Mouse (Mus musculus) kidney, embryonic 15.5 days (tissue): ENCODE data around the gene Sema6d. TPM values are rescaled to one million over a fixed set of nuclear protein-coding genes. Genes with fewer than 3 reads are reported as not detected.

Source experiments
- ATAC-seq: fragments of 200-750 bp; cut with Nextera tagmentation; replicated peaks from 2 replicates; pipeline ENCODE4 v1.8.0; 2017; ENCODE audit warnings: moderate TSS enrichment; ENCODE audit not compliant: low FRiP score
- H3K27ac ChIP-seq: fragments of 300-500 bp; sonication (generic); 2 replicates; pipeline ENCODE4 v1.5.1; 2015; ENCODE audit warnings: mild to moderate bottlenecking, inconsistent platforms
- H3K27me3 ChIP-seq: fragments of 300-500 bp; sonication (generic); 2 replicates; pipeline ENCODE4 v1.6.1; 2015; ENCODE audit warnings: inconsistent platforms
- H3K36me3 ChIP-seq: fragments of 300-500 bp; sonication (generic); 2 replicates; pipeline ENCODE4 v1.6.1; 2015; ENCODE audit warnings: inconsistent platforms
- H3K4me1 ChIP-seq: fragments of 300-500 bp; sonication (generic); 2 replicates; pipeline ENCODE4 v1.6.1; 2015; ENCODE audit warnings: inconsistent platforms
- H3K4me2 ChIP-seq: fragments of 300-500 bp; sonication (generic); 2 replicates; pipeline ENCODE4 v1.6.1; 2015; ENCODE audit warnings: moderate library complexity, mild to moderate bottlenecking, inconsistent platforms
- H3K4me3 ChIP-seq: fragments of 300-500 bp; sonication (generic); replicated peaks from 2 replicates; pipeline ENCODE4 v1.5.1; 2015; ENCODE audit warnings: mild to moderate bottlenecking, inconsistent platforms
- H3K9ac ChIP-seq: fragments of 300-500 bp; sonication (generic); 2 replicates; pipeline ENCODE4 v1.6.1; 2015; ENCODE audit warnings: mild to moderate bottlenecking, inconsistent platforms
- H3K9me3 ChIP-seq: fragments of 300-500 bp; sonication (generic); replicated peaks from 2 replicates; pipeline ENCODE4 v1.6.1; 2016; ENCODE audit warnings: inconsistent platforms
- WGBS: fragments of 180-500 bp; shearing (Covaris S2); methylation state at CpG from one replicate; pipeline ENCODE4 v1.1.7; 2015; ENCODE audit warnings: mixed read lengths; 5-methylcytosine and 5-hydroxymethylcytosine counted together
- polyA plus RNA-seq: library from polyadenylated mRNA; unstranded; fragments of >200 nt; fragmentation: Nextera tagmentation; extraction: Ambion mirVana; gene quantifications from 2 replicates; pipeline ENCODE4 v1.2.1, GENCODE M21; 2015

The Sema6d gene
- polyA plus RNA-seq, 1 experiment from 2014 or later = 9.5 TPM

DNA sequence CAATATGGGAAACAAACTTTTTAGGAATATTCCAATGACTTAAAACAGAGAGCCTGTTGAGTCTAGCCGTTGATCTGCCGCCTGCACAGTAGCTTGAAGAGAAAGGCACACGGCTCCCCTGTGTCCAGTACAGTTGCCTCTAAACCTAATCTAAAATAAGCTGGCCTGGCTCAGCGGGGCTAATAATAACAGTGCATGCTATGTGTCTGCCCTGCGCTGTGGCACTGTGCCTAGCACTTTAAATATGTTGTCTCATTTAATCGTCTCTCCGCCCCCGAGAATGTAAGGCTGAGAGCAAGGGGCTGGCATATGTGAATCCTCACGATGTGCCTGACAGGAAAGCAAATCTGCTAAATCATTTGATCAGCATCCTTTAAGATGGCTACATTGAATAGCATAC lies 527.7 kb downstream of the Sema6d start:
- H3K9me3 ChIP-seq = no peaks in the 10 kb centered on the region
- no peak overlapping the region for H3K4me3 ChIP-seq
- no peak for ATAC-seq
- H3K27ac ChIP-seq = no peak overlapping the region
- H3K36me3 ChIP-seq = no peaks in the 10 kb centered on the region
- peaks cover 51% of the 10 kb centered on the region for H3K4me1 ChIP-seq
- H3K27me3 ChIP-seq = no peaks in the 10 kb centered on the region
- no peak overlapping the region for H3K4me2 ChIP-seq
- no peak overlapping the region for H3K9ac ChIP-seq
- 52% methylated on average over 9 of the region's 9 CpGs for WGBS

DNA sequence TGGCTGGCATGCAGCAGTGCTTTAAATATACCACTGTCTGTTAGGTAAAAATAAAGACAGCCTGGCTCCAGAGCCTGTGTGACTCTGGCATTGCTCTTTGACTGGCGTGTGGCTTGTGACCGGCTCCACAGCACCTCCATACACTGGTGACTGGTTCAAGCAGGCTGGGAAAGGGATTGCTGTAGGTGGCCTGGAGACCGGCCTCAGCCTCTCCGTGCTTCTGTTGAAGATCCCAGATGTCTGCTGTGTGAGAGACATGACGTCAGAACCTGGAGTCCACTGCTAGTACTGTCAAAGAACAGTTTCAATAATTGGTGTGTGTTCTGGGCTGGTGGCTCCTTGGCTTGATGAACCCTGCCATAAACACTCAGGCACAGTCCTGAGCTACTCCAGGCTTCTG lies 528.3 kb downstream of the Sema6d start:
- no peak for ATAC-seq
- Histone ChIP-seq H3K4me3 (no peak overlapping the region), H3K27me3 (no peaks in the 10 kb centered on the region), H3K27ac (no peak overlapping the region), H3K9ac (no peak overlapping the region), H3K4me1 (peaks cover 44% of the 10 kb centered on the region), H3K36me3 (no peaks in the 10 kb centered on the region), H3K9me3 (no peaks in the 10 kb centered on the region), H3K4me2 (no peak overlapping the region)
- 70% methylated on average over 5 of the region's 5 CpGs for WGBS

DNA sequence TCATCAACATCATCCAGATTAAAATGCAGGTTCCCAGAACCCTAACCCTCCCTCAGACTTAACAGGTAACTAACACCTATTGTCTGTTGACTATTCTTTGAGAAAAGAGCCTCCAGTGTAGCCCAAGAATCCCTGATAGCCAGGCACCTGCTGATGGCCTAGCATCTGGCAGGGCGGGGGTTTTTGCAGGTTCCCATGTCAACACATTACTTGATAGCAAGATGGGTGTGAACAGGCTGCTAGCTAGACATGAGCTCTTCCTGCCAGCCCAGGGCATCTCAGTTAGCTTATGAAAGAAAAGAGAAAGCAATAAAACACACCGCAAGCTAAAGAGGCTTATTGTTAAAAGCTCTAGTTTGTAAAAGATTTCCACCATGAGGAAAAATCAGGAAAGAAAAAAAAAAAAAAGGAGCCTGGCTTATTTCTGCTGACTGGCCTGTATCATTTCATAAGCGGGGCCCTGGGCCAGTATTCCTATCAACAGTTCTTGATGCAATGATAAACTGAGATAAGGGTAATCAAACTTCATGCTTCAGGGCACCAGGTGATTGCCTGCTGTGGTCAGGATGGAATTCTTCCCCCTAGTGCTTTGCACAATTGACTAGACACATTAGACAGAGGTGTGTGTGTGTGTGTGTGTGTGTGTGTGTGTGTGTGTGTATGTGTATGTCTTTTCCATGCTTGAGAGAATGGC lies 528.9 kb downstream of the Sema6d start:
- 67% methylated on average over 3 of the region's 3 CpGs for WGBS
- H3K4me3 ChIP-seq = no peak overlapping the region
- peaks cover 42% of the 10 kb centered on the region for H3K4me1 ChIP-seq
- no peak overlapping the region for H3K4me2 ChIP-seq
- H3K27me3 ChIP-seq = no peaks in the 10 kb centered on the region
- H3K9me3 ChIP-seq = no peaks in the 10 kb centered on the region
- no peak overlapping the region for H3K9ac ChIP-seq
- 0 out of 2 replicates have a peak, but pooled peaks have one; percentile 23 for ATAC-seq
- no peaks in the 10 kb centered on the region for H3K36me3 ChIP-seq
- no peak overlapping the region for H3K27ac ChIP-seq

GRCm38 (mm10) chr2:124620470-124620869 lies 530.7 kb downstream of the Sema6d start:
- no peak for ATAC-seq
- Histone ChIP-seq H3K27ac (no peak overlapping the region), H3K36me3 (no peaks in the 10 kb centered on the region), H3K9ac (no peak overlapping the region), H3K4me1 (peaks cover 37% of the 10 kb centered on the region), H3K9me3 (no peaks in the 10 kb centered on the region), H3K4me3 (no peak overlapping the region), H3K4me2 (no peak overlapping the region), H3K27me3 (no peaks in the 10 kb centered on the region)
- 45% methylated on average over 6 of the region's 6 CpGs for WGBS

- H3K4me1 ChIP-seq = peaks cover 28% of the 10 kb centered on the region
- no peak overlapping the region for H3K4me3 ChIP-seq
- no peaks in the 10 kb centered on the region for H3K36me3 ChIP-seq
- ATAC-seq = no peak
- H3K27ac ChIP-seq = no peak overlapping the region
- H3K9ac ChIP-seq = no peak overlapping the region
- no peak overlapping the region for H3K4me2 ChIP-seq
- 71% methylated on average over 6 of the region's 6 CpGs for whole genome bisulfite sequencing
- no peaks in the 10 kb centered on the region for H3K27me3 ChIP-seq
- no peaks in the 10 kb centered on the region for H3K9me3 ChIP-seq
Observed at GRCm38 (mm10) chr2:124621972-124622621, 532.3 kb downstream of the Sema6d start.

DNA sequence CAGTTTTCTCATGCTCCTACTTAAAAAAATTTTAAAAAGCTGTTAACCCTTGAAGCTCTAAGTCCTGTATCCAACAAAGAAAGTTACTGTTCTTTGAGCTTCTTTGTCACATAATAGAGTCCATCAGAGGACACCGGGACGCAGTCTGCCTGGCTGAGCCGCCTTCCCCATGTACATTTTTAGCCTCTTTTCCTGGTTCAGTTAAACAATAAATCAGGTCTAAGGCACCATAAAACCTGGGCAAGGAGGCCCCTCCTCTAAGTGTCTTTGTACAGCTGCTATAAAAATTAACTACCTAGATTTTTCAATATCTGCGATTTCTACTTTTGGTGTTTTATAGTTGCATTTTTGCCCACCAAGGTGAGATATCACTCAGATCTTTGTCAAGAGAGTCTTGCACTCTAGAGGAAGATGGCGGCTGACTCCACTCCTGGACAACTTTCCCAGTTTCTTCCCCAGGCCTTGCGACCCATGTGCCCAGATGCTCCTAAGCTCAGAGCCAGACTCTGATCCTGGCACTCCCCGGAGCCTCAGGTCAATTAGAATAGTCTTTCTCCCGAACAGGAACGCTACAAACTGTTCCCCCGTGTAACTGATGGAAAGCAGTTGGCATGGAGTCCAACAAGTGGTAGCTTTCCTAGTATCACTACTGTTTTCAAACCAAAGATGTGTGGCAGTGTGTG lies 534.6 kb downstream of the Sema6d start:
- no peak overlapping the region for H3K4me2 ChIP-seq
- ATAC-seq = no peak
- H3K4me1 ChIP-seq = peaks cover 14% of the 10 kb centered on the region
- H3K9me3 ChIP-seq = no peaks in the 10 kb centered on the region
- 68% methylated on average over 10 of the region's 10 CpGs for WGBS
- H3K27ac ChIP-seq = no peak overlapping the region
- no peak overlapping the region for H3K9ac ChIP-seq
- H3K27me3 ChIP-seq = no peaks in the 10 kb centered on the region
- H3K36me3 ChIP-seq = no peaks in the 10 kb centered on the region
- H3K4me3 ChIP-seq = no peak overlapping the region

GRCm38 (mm10) chr2:124626425-124626824 lies 536.7 kb downstream of the Sema6d start:
- Histone ChIP-seq H3K27ac (no peak overlapping the region), H3K4me2 (no peak overlapping the region), H3K36me3 (no peaks in the 10 kb centered on the region), H3K9ac (no peak overlapping the region), H3K4me3 (no peak overlapping the region), H3K9me3 (no peaks in the 10 kb centered on the region), H3K4me1 (peaks cover 10% of the 10 kb centered on the region; the same call in 1 of the 2 replicates), H3K27me3 (no peaks in the 10 kb centered on the region)
- 0 out of 2 replicates have a peak, but pooled peaks have one; percentile 42 for ATAC-seq
- 63% methylated on average over 7 of the region's 7 CpGs for WGBS

- Histone ChIP-seq H3K4me2 (no peak overlapping the region), H3K36me3 (no peaks in the 10 kb centered on the region), H3K9me3 (no peaks in the 10 kb centered on the region), H3K27me3 (no peaks in the 10 kb centered on the region), H3K27ac (no peak overlapping the region), H3K4me3 (no peak overlapping the region), H3K4me1 (peaks cover 10% of the 10 kb centered on the region; the same call in 1 of the 2 replicates), H3K9ac (no peak overlapping the region)
- 84% methylated on average over 5 of the region's 5 CpGs for WGBS
- no peak for ATAC-seq
Observed at GRCm38 (mm10) chr2:124627664-124628063, 537.9 kb downstream of the Sema6d start.

DNA sequence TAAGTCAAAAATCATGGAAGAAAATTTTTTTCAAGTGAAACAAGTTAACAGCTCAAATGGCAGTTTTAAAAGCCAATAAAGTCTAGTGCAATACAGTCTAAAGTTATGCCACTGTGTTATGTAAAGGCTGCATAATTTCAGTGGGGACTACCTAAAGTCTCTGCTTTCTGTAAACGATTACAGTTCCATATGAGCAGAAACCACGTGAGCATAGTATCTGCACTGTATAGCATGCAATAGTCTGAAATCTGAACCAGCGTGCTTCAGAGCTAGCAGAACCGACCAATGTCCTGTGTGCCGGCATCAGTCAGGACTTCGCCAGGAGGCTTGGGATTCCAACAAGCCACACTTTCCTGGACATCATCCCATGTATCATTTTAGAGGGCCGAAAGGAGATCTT lies 538.9 kb downstream of the Sema6d start:
- H3K4me2 ChIP-seq = no peak overlapping the region
- H3K27ac ChIP-seq = no peak overlapping the region
- 90% methylated on average over 7 of the region's 7 CpGs for WGBS

DNA sequence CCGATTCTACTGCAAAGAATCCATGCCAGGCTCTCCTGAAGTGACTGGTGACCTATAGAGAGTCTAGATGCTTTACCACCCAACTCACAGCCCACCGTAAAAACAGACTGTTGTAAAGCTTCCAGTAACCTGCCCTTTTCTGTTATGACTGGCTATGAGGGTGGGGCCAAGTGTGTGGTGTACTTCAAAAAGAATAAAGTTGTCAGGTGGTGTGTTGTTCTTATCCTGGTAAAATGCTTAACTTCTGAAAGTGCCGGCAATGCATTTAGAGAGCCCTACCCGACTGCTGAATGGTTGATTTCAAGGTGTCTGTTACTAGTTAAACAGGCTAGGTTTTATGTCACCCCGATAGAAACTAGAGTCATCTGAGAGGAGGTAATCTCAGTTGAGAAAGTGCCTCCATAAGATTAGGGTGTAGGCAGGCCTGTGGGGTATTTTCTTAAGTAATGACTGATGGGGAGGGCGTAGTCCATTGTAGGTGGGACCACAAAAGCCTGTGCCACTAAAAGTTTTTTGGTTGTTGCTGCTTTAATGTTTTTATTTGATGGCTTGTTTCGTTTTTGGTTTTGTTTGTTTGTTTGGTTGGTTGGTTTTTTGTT lies 544.7 kb downstream of the Sema6d start:
- WGBS = 68% methylated on average over 7 of the region's 7 CpGs
- Histone ChIP-seq H3K27me3 (no peaks in the 10 kb centered on the region), H3K36me3 (no peaks in the 10 kb centered on the region), H3K9ac (no peak overlapping the region), H3K27ac (no peak overlapping the region), H3K4me3 (no peak overlapping the region), H3K9me3 (no peaks in the 10 kb centered on the region), H3K4me2 (no peak overlapping the region), H3K4me1 (0 out of 2 replicates have a peak, but pooled peaks cover 2% of the 10 kb centered on the region)
- no peak for ATAC-seq

More for the DNA sequence above, 538.9 kb downstream of the Sema6d start:
- Histone ChIP-seq H3K27me3 (no peaks in the 10 kb centered on the region), H3K9ac (no peak overlapping the region), H3K4me1 (peaks cover 10% of the 10 kb centered on the region; the same call in 1 of the 2 replicates), H3K4me3 (no peak overlapping the region), H3K36me3 (no peaks in the 10 kb centered on the region), H3K9me3 (no peaks in the 10 kb centered on the region)
- no peak for ATAC-seq

GRCm38 (mm10) chr2:124635271-124635865 lies 545.6 kb downstream of the Sema6d start:
- Histone ChIP-seq H3K27me3 (no peaks in the 10 kb centered on the region), H3K4me1 (0 out of 2 replicates have a peak, but pooled peaks cover 2% of the 10 kb centered on the region), H3K4me2 (no peak overlapping the region), H3K27ac (no peak overlapping the region), H3K9me3 (no peaks in the 10 kb centered on the region), H3K4me3 (no peak overlapping the region), H3K9ac (no peak overlapping the region), H3K36me3 (no peaks in the 10 kb centered on the region)
- 51% methylated on average over 8 of the region's 8 CpGs for WGBS
- ATAC-seq = no peak
